Mouse (Mus musculus) thymus, adult 2 months (tissue): ENCODE measurements around the gene Chst1. TPM values are rescaled to one million over a fixed set of nuclear protein-coding genes. Genes with fewer than 3 reads are reported as not detected.
A peak's percentile ranks its signal among the peaks of the same experiment; 100 is the strongest.

Experiments used
- DNase-seq: peaks from one replicate; pipeline ENCODE4 v3.0.0; 2021
- H3K27ac ChIP-seq: fragments of 200-500 bp; 2 replicates; pipeline ENCODE4 v1.5.1; 2012; ENCODE audit warnings: low read length, control low read depth; ENCODE audit not compliant: control insufficient read depth, insufficient read depth
- H3K27me3 ChIP-seq: fragments of 200-500 bp; 2 replicates; pipeline ENCODE4 v1.6.1; 2012; ENCODE audit warnings: mild to moderate bottlenecking, low read length, moderate library complexity, mixed read lengths; ENCODE audit not compliant: control insufficient read depth, insufficient read depth
- H3K36me3 ChIP-seq: fragments of 200-500 bp; 2 replicates; pipeline ENCODE4 v1.6.1; 2012; ENCODE audit warnings: mild to moderate bottlenecking, low read length, moderate library complexity; ENCODE audit not compliant: control insufficient read depth, insufficient read depth
- H3K4me1 ChIP-seq: fragments of 200-500 bp; replicated peaks from 2 replicates; pipeline ENCODE4 v1.6.1; 2012; ENCODE audit warnings: low read length; ENCODE audit not compliant: control insufficient read depth, insufficient read depth
- H3K4me3 ChIP-seq: fragments of 200-500 bp; 2 replicates; pipeline ENCODE4 v1.5.1; 2012; ENCODE audit warnings: mild to moderate bottlenecking, low read length, control low read depth, moderate library complexity; ENCODE audit not compliant: control insufficient read depth, insufficient read depth
- CTCF ChIP-seq: fragments of 200-500 bp; IDR thresholded peaks from 2 replicates; pipeline ENCODE4 v1.5.1; 2012; ENCODE audit warnings: mild to moderate bottlenecking, control low read depth, low read length, moderate library complexity, borderline replicate concordance; ENCODE audit not compliant: control insufficient read depth, poor library complexity, insufficient read depth; ENCODE audit errors: extremely low read depth
- POLR2A ChIP-seq: fragments of 200-500 bp; IDR thresholded peaks from 2 replicates; pipeline ENCODE4 v1.6.1; 2012; ENCODE audit warnings: mild to moderate bottlenecking, low read length, control low read depth, moderate library complexity; ENCODE audit not compliant: control insufficient read depth, poor library complexity, insufficient read depth; ENCODE audit errors: extremely low read depth
- WGBS: fragments of 180-500 bp; shearing (Covaris S2); methylation state at CpG from one replicate; pipeline ENCODE4 v1.1.7; 2018; 5-methylcytosine and 5-hydroxymethylcytosine counted together
- polyA plus RNA-seq: library from polyadenylated mRNA; depleted of rRNA; stranded (reverse); fragments of >200 nt; gene quantifications from 2 replicates; pipeline ENCODE4 v1.2.3, GENCODE M21; 2012

Chst1 gene
- polyA plus RNA-seq, 1 experiment, result 8.1 TPM

- DNase-seq, result no peak
- Histone ChIP-seq H3K27ac (no peak overlapping the region), H3K27me3 (no peaks in the 10 kb centered on the region), H3K36me3 (no peaks in the 10 kb centered on the region), H3K4me3 (no peak overlapping the region), H3K4me1 (no peaks in the 10 kb centered on the region)
- TF ChIP-seq POLR2A (no peak), CTCF (no peak)
- WGBS, result 85% methylated on average over 5 of the region's 5 CpGs
Measured at GRCm38 (mm10) chr2:92582596-92582995, 16.9 kb upstream of the Chst1 start.

GRCm38 (mm10) chr2:92587806-92588205, 11.7 kb upstream of the Chst1 start:
- H3K4me3 ChIP-seq, result no peak overlapping the region
- no peaks in the 10 kb centered on the region for H3K4me1 ChIP-seq
- no peak overlapping the region for H3K27ac ChIP-seq
- WGBS, result 87% methylated on average over 2 of the region's 2 CpGs
- no peaks in the 10 kb centered on the region for H3K36me3 ChIP-seq
- no peaks in the 10 kb centered on the region for H3K27me3 ChIP-seq
- no peak for DNase-seq
- no peak for TF ChIP-seq CTCF
- no peak for TF ChIP-seq POLR2A

GRCm38 (mm10) chr2:92594929-92595730, 4.4 kb upstream of the Chst1 start:
- H3K4me1 ChIP-seq, result peaks cover 5% of the 10 kb centered on the region; the same call in 1 of the 2 replicates
- WGBS, result 90% methylated on average over 11 of the region's 11 CpGs
- H3K36me3 ChIP-seq, result no peaks in the 10 kb centered on the region
- H3K27me3 ChIP-seq, result peaks cover 6% of the 10 kb centered on the region
- H3K4me3 ChIP-seq, result no peak overlapping the region
- no peak for DNase-seq
- TF ChIP-seq CTCF (no peak), POLR2A (no peak)
- no peak overlapping the region for H3K27ac ChIP-seq

DNA sequence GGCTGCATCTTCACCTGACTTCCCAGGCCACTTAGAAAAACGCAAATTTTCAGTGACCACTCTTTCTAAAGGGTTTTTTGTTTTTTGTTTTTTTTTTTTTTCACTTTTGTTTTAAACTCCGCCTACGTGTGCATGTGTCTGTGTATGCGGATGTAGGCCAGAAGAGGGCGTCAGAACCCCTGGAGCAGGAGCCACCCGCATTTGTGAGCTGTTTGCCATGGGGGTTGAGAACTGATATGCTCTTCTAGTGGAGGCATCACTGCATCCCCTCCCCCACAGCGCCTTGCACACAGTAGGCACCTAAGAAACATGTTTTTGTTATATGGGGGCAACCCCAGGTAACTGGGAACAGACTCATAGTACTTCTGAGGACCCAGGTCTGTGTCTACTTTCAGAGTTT, 2.2 kb upstream of the Chst1 start:
- no peak for DNase-seq
- no peaks in the 10 kb centered on the region for H3K36me3 ChIP-seq
- H3K27me3 ChIP-seq, result peaks cover 16% of the 10 kb centered on the region
- H3K4me1 ChIP-seq, result peaks cover 5% of the 10 kb centered on the region; the same call in 1 of the 2 replicates
- H3K4me3 ChIP-seq, result no peak overlapping the region
- WGBS, result 12% methylated on average over 7 of the region's 7 CpGs
- H3K27ac ChIP-seq, result no peak overlapping the region
- TF ChIP-seq POLR2A (no peak), CTCF (no peak)

GRCm38 (mm10) chr2:92598941-92599486, 493 bp upstream of the Chst1 start:
- H3K4me1 ChIP-seq, result peaks cover 5% of the 10 kb centered on the region; the same call in 1 of the 2 replicates
- DNase-seq, result no peak
- peaks cover 16% of the 10 kb centered on the region for H3K27me3 ChIP-seq
- TF ChIP-seq POLR2A (no peak), CTCF (no peak)
- H3K36me3 ChIP-seq, result no peaks in the 10 kb centered on the region
- no peak overlapping the region for H3K4me3 ChIP-seq
- 33% methylated on average over 11 of the region's 11 CpGs for WGBS
- H3K27ac ChIP-seq, result no peak overlapping the region

DNA sequence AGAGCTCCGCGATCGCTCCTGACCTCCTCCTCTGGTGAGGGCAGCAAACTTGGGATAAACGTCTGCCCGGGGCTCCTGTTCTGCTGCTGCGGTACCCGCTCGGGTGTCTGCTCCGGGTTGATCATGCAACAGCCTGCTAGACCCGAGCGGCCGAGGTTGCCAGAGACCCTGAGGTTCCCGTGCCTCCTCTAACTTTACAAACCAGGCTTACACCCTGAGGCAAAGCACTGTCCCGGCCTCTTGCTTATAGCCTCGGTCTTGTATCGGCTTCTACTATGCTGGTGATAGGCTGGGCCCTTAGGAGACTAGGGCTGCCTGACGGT, 802 bp downstream of the Chst1 start:
- Histone ChIP-seq H3K4me3 (peak overlapping the region; percentile 14), H3K27ac (no peak overlapping the region), H3K27me3 (peaks cover 16% of the 10 kb centered on the region), H3K36me3 (no peaks in the 10 kb centered on the region), H3K4me1 (peaks cover 5% of the 10 kb centered on the region; the same call in 1 of the 2 replicates)
- WGBS, result 6% methylated on average over 17 of the region's 17 CpGs
- DNase-seq, result no peak
- TF ChIP-seq CTCF (no peak), POLR2A (no peak)
